Mouse (Mus musculus) stomach, postnatal 0 days (tissue): ENCODE measurements around the gene Tfec.

Source experiments
- CTCF ChIP-seq: IDR thresholded peaks from 2 replicates; pipeline ENCODE4 v1.5.1; 2016; ENCODE audit warnings: antibody characterized with exemption, low read depth, mild to moderate bottlenecking, moderate library complexity
- EP300 ChIP-seq: optimal IDR thresholded peaks from 2 replicates; pipeline ENCODE3; 2016; ENCODE audit warnings: antibody characterized with exemption

- TF ChIP-seq CTCF = no peak
- no peak for TF ChIP-seq EP300
These were observed 76.3 kb downstream of the Tfec start for GRCm38 (mm10) chr6:16821985-16822384.
